Mouse (Mus musculus) heart, postnatal 36 days (tissue): ENCODE data around the gene Cxcr3. TPM values are rescaled to one million over a fixed set of nuclear protein-coding genes. Genes with fewer than 3 reads are reported as not detected.

Source experiments
- DNase-seq, 2 experiments: peaks; one replicate each; pipeline ENCODE4 v3.0.0; 2021 to 2022
- intact Hi-C: fragments of 180-260 bp; cut with DNase I; formaldehyde crosslinking; loops from one replicate; pipeline ENCODE4 v1.15.1; 2025
- total RNA-seq, 2 experiments: library from RNA; stranded (reverse); gene quantifications; 2 replicates each; pipeline ENCODE4 v1.2.3; 2021

Gene Cxcr3
- total RNA-seq, result under 1 TPM in 1 of 2 experiments, not detected in 1; 0.24 TPM

- intact Hi-C loops, result no loop called here
- DNase-seq, result peak; percentile 29 to 36
Measured at GRCm38 (mm10) chrX:101733828-101734319, at the start of gene Cxcr3. Cxcr3 (minus strand) TSS chrX:101734269.

GRCm38 (mm10) chrX:101772035-101772434, 38.0 kb upstream of the Cxcr3 start:
- intact Hi-C loops, result loop anchor here (5.0 kb wide), 1 partner anchor 150 kb away; no protein-coding TSS in a partner anchor

GRCm38 (mm10) chrX:101770307-101770706, 36.2 kb upstream of the Cxcr3 start:
- no peak for DNase-seq
- intact Hi-C loops, result loop anchor here (5.0 kb wide), 1 partner anchor 148 kb away; no protein-coding TSS in a partner anchor

More at GRCm38 (mm10) chrX:101772035-101772434, 38.0 kb upstream of the Cxcr3 start:
- DNase-seq, result peak; percentile 43 to 53

GRCm38 (mm10) chrX:101769478-101769877, 35.4 kb upstream of the Cxcr3 start:
- intact Hi-C loops, result no loop called here

GRCm38 (mm10) chrX:101767280-101767679, 33.2 kb upstream of the Cxcr3 start:
- intact Hi-C loops, result no loop called here
- no peak for DNase-seq

More at GRCm38 (mm10) chrX:101769478-101769877, 35.4 kb upstream of the Cxcr3 start:
- DNase-seq, result no peak

GRCm38 (mm10) chrX:101765111-101765510, 31.0 kb upstream of the Cxcr3 start:
- intact Hi-C loops, result no loop called here

GRCm38 (mm10) chrX:101764621-101765020, 30.6 kb upstream of the Cxcr3 start:
- DNase-seq, result no peak
- intact Hi-C loops, result no loop called here

More at GRCm38 (mm10) chrX:101765111-101765510, 31.0 kb upstream of the Cxcr3 start:
- no peak for DNase-seq

- no peak for DNase-seq
- intact Hi-C loops, result no loop called here
Measured at GRCm38 (mm10) chrX:101754478-101754877, 20.4 kb upstream of the Cxcr3 start.

- intact Hi-C loops, result no loop called here
- DNase-seq, result no peak
Measured at GRCm38 (mm10) chrX:101750144-101750543, 16.1 kb upstream of the Cxcr3 start.

GRCm38 (mm10) chrX:101741064-101741433, 7.0 kb upstream of the Cxcr3 start:
- intact Hi-C loops, result no loop called here
- no peak for DNase-seq

- DNase-seq, result no peak
- intact Hi-C loops, result no loop called here
Measured at GRCm38 (mm10) chrX:101740335-101741063, 6.4 kb upstream of the Cxcr3 start.

GRCm38 (mm10) chrX:101737201-101737600, 3.1 kb upstream of the Cxcr3 start:
- intact Hi-C loops, result no loop called here
- no peak for DNase-seq

- intact Hi-C loops, result no loop called here
- DNase-seq, result no peak
Measured at GRCm38 (mm10) chrX:101734981-101735380, 912 bp upstream of the Cxcr3 start.

GRCm38 (mm10) chrX:101733288-101733687, 781 bp downstream of the Cxcr3 start:
- no peak for DNase-seq
- intact Hi-C loops, result no loop called here

GRCm38 (mm10) chrX:101732644-101733043, 1.4 kb downstream of the Cxcr3 start:
- no peak for DNase-seq
- intact Hi-C loops, result no loop called here

GRCm38 (mm10) chrX:101730010-101730409, 4.1 kb downstream of the Cxcr3 start:
- intact Hi-C loops, result no loop called here
- DNase-seq, result no peak

GRCm38 (mm10) chrX:101720401-101720800, 13.7 kb downstream of the Cxcr3 start:
- no peak for DNase-seq
- intact Hi-C loops, result no loop called here

GRCm38 (mm10) chrX:101705111-101705510, 29.0 kb downstream of the Cxcr3 start:
- no peak for DNase-seq

GRCm38 (mm10) chrX:101698232-101698631, 35.8 kb downstream of the Cxcr3 start:
- DNase-seq, result no peak
- intact Hi-C loops, result no loop called here

More at GRCm38 (mm10) chrX:101705111-101705510, 29.0 kb downstream of the Cxcr3 start:
- intact Hi-C loops, result no loop called here

- DNase-seq, result no peak
- intact Hi-C loops, result no loop called here
Measured at GRCm38 (mm10) chrX:101697537-101697936, 36.5 kb downstream of the Cxcr3 start.

GRCm38 (mm10) chrX:101695686-101696085, 38.4 kb downstream of the Cxcr3 start:
- intact Hi-C loops, result no loop called here
- no peak for DNase-seq
